Mouse (Mus musculus): ENCODE measurements around the gene Nkiras2.
"Not testable (repeated sequence)": the region's sequence is repeated elsewhere in the genome, so short reads cannot be mapped to it uniquely, and the experiment has no call there.

Nkiras2 gene

GRCm38 (mm10) chr11:100603155-100603554 lies 15.9 kb upstream of the Nkiras2 start:
- no peak for DNase-seq

DNA sequence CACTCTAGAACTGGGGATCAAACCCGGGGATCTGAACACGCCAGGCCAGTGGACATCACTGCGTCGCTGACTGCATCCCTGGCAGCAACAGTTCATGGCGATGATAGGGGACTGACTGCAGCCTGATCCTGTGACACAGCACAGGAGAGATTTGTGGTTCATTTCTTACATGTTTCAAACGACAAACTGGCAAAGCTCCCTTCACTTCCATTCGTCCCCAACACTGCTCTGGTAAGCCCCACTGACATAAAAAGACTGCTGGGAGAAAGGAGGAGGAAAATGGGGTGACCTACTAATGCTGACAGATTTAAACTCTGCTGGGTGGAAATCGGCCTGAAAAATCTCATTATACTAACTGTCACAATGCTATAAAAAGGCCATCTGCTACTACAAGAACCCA lies 15.2 kb upstream of the Nkiras2 start:
- DNase-seq = no peak

- no peak for DNase-seq
Observed at GRCm38 (mm10) chr11:100604321-100605005, 14.6 kb upstream of the Nkiras2 start.

DNA sequence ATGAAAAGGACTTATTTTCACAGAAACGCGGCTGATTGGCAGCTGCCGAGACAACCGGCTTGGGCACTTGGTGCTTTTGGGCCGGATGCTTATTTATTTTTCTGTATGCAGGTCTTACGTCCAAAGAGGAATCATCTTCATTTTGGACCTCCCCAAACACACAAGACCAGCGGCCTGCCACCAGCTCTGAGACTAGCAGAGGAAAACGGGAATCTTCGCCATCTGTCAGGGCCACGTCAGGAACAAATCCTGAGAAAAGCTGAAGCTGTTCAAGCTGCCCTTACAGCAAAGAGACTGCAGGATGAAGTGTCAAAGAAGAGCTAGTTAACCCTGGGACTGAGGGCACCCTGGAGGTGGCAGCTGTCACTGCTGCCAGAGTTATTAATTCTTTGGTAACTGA lies 13.6 kb upstream of the Nkiras2 start:
- DNase-seq = no peak

- no peak for DNase-seq
Observed at GRCm38 (mm10) chr11:100607121-100607520, 11.9 kb upstream of the Nkiras2 start.

GRCm38 (mm10) chr11:100608796-100609195 lies 10.2 kb upstream of the Nkiras2 start:
- no peak for DNase-seq

- DNase-seq = no peak
Observed at GRCm38 (mm10) chr11:100609355-100609996, 9.6 kb upstream of the Nkiras2 start.

- DNase-seq = peak; percentile 58
Observed at GRCm38 (mm10) chr11:100609997-100610680, 8.9 kb upstream of the Nkiras2 start.

GRCm38 (mm10) chr11:100611627-100612026 lies 7.4 kb upstream of the Nkiras2 start:
- no peak for DNase-seq

DNA sequence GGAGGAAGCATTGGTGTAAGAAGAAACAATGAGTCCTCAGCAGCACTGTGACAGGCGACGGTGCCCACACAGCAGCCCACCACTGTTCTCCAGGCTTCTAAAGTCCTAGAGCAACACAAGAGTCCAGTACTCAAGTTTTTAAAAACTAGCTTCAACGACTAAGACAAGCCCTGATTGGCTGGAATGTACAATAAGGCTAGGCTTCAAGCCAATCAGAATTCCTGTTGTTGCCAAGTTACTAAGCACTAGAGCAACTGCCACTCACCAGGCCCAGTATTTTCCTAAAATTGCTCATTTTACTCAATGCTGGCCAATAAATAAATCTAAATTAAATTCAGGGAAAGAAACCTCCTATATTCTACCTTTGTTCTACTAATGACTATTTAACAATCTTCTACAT lies 5.8 kb upstream of the Nkiras2 start:
- peak; percentile 38 for DNase-seq

GRCm38 (mm10) chr11:100616332-100616731 lies 2.7 kb upstream of the Nkiras2 start:
- DNase-seq = no peak

DNA sequence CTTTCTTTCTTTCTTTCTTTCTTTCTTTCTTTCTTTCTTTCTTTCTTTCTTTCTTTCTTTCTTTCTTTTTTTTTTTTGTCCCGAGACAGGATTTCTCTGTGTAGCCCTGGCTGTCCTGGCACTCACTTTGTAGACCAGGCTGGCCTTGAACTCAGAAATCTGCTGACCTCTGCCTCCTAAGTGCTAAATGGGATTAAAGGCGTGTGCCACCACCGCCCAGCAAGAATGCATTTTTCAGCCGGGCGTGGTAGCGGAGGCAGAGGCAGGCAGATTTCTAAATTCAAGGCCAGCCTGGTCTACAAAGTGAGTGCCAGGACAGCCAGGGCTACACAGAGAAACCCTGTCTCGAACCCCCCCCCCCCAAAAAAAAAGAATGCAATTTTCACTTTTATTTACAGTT lies 2.2 kb upstream of the Nkiras2 start:
- DNase-seq = not testable (repeated sequence)

DNA sequence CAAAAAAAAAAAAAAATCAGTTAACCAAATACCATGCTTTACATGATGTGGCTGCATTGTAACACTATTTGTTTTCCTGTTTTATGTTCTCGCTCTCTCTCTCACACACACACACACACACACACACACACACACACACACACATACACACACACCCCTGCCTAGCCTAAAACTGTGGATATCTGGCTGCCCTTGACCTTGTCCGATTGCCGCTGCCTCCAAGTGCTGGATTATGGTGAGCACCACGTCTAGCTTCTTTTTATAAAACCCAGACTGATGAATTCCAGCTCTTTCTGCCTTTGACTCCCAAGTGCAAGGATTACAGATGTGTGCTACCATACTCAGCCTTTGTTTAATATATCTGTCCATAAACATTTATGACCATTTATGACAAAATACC lies 1.6 kb upstream of the Nkiras2 start:
- no peak for DNase-seq

DNA sequence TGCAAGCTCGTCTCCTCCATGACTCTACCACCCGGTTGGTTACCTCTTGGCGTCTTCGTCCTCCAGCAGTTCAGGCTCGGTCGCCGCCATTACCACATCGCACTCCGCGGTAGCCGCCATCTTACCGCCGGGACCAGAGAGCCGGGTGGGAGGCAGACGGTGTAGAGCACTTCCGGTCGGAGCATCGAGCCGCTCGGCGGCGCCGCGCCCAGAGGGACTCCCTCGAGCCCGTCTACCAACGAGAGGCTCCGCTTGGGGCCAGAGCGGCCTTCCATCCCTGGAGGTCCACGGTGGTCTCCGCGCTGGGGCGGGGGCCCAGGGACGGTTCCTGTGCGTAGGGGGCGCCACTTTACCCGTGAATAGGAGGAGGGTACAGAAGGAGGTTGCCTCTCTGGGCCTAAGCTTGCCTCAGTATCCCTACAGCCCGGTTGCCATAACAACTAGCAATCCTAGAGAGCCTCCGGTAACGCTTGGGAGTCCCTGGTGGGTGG lies 486 bp downstream of the Nkiras2 start:
- peak; percentile 96 for DNase-seq

- DNase-seq = no peak
Observed at GRCm38 (mm10) chr11:100619982-100620381, 938 bp downstream of the Nkiras2 start, which contains the start of gene Dnajc7. TSS of gene Dnajc7 (minus strand) at chr11:100620168.

DNA sequence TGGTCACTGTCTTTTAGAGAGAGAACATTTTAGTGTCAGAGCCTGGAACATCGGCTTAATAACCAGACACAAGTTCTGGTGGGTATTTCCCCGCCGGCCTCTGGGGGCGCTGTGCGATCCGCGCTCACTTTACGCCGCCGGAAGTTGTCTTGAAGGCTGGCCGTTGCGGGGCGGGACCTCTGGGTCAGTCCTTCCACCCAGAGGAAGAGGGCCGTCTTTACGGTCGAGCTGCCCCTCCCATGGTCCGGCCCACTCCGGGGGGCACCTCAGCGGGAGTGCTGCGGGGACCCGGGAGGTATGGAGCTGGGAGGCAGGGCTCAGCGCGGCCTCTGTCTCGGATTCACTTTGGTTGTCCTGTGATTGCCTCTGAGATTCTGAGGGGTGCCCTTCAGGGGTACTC lies 3.7 kb downstream of the Nkiras2 start:
- peak; percentile 97 for DNase-seq

DNA sequence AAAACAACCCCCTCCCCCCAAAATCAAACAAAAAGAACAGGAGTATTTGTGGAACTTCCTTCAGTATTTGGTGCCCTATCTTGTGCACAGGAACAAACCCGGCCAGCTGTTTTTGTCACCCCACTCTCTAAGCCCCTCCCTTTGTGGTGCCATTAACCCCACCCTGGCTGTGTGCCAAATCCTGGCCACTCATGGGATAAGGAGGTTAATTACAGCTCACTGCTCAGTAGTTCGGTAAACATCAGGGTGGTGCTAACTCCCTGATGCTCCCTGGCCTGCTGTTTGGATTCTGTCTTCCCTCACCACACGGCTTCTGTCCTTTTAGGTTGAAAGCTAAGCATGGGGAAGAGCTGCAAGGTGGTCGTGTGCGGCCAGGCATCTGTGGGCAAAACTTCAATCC lies 4.8 kb downstream of the Nkiras2 start:
- DNase-seq = peak; percentile 63

DNA sequence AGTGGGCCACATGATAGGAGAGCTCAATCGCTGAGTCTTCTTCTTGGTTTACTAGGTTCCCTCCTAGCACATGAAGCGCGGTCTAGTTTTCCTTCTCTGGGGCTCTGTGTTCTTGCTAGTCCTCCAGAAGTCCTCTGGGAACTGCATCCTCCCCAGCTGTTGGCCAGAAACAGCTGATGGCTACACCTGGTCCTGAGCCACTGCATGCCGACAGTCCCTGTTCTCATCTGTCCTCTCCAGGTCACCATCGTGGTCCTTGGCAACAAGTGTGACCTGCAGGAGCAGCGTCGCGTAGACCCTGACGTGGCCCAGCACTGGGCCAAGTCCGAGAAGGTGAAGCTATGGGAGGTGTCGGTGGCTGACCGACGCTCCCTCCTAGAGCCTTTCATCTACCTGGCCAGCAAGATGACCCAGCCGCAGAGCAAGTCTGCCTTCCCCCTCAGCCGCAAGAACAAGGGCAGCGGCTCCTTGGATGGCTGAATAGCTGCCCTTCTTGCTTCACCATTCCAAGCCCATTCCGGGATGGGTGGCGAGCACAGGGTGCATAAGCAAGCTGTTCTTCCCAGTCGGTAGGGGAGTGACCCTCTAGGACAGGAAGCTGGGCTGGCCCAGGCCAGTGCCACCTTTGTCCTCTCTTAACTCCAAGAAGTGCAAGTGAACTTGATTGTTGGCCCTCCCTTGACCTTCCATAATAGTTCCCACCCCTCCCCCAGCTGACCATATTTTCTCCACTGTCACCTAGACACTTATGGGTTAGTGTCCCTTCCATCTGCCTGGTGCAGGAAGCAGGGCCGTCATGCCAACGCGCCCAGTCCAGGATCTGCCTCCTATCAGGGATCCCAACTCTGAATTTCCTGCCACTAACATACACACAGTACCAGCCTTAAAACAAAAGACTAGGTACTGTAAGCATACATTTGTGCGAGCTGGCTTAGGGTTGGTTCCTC lies 7.0 kb downstream of the Nkiras2 start:
- DNase-seq = no peak

- peak; percentile 87 for DNase-seq
Observed at GRCm38 (mm10) chr11:100626701-100627195, 7.7 kb downstream of the Nkiras2 start.

DNA sequence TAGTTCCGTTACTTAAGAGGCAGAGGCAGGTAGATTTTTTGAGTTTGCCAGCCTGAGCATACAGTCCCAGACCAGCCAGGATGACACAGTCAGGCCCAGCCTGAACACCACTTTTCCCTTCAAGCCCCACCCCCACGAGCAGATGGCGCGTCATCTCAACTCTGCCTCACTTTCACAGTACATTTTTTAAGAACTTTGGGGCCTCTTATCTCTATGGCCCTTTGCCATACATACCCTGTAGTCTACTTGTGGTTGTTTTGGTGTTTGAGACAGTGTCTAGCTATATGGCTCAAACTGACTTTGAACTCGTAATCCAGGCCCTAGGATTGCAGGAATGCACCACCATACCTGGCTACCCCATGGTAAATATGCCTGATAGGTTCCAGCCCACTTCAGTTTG lies 9.0 kb downstream of the Nkiras2 start:
- DNase-seq = no peak

DNA sequence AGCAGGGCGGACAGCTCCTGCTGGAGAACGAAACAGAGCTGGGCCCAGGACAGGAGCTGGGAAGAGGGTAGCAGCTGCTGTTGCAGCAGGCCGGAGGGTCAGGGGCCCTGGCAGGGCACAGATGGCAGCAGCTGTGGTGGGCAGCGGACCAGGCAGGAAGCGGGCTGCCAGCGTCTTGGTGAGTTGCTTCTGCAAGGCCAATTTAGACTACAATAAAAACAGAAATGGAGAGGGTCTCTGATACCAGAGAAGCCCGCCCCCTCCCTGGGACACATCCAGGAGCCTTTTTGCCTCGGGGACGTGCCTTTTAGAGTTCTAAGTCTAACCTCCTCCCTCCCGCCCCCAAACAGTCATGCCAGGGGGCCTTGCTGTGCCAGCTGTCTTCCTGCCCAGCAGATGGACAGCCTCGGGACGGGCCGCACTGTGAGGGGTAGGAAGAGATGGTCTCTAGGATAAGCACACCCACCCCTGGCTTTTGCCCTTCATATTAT lies 9.9 kb downstream of the Nkiras2 start:
- DNase-seq = no peak

DNA sequence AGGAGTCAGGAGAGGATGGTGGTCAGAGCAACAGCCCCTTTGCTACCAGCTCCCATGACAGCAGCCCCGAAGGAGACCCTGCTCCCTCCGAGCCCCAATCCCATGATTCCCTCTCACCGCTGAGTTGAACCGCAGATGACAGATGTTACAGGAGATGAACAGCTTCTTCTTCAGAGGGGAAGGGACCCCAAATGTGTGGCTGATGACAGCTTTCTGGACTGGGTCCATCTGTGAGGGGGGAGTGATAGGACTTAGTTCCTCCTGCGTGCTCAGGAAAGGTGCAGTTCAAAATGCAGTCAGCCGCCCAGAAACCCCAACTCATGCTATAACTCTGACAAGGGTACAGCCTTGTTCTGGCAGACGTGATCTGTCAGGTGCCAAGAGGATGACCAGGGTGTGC lies 15.5 kb downstream of the Nkiras2 start:
- DNase-seq = no peak

Measured in kidney, adult 9 months (tissue).